Mouse (Mus musculus) thymus, postnatal 14 days (tissue): ENCODE results near the gene Nfxl1.
"Not testable (repeated sequence)": the region's sequence is repeated elsewhere in the genome, so short reads cannot be mapped to it uniquely, and the experiment has no call there.

Experiments
- DNase-seq: peaks from one replicate; pipeline ENCODE4 v3.0.0; 2021

Nfxl1 gene

GRCm38 (mm10) chr5:72559544-72560049 lies at the start of gene Nfxl1:
TSS of gene Nfxl1 (minus strand) at chr5:72559684.
- peak; percentile 96 for DNase-seq

- no peak for DNase-seq
Observed at GRCm38 (mm10) chr5:72603138-72603537, 43.7 kb upstream of the Nfxl1 start.

GRCm38 (mm10) chr5:72601006-72601405 lies 41.5 kb upstream of the Nfxl1 start:
- DNase-seq, result peak; percentile 67

GRCm38 (mm10) chr5:72587192-72587681 lies 27.8 kb upstream of the Nfxl1 start, which contains the start of gene Gm5868:
TSS of gene Gm5868 (minus strand) at chr5:72587551.
- DNase-seq, result no peak

- not testable (repeated sequence) for DNase-seq
Observed at GRCm38 (mm10) chr5:72586667-72587191, 27.2 kb upstream of the Nfxl1 start.

- peak; percentile 35 for DNase-seq
Observed at GRCm38 (mm10) chr5:72586122-72586521, 26.6 kb upstream of the Nfxl1 start.

- DNase-seq, result not testable (repeated sequence)
Observed at GRCm38 (mm10) chr5:72580970-72581332, 21.5 kb upstream of the Nfxl1 start, which contains the start of gene Zar1. TSS of gene Zar1 (minus strand) at chr5:72581254.

- DNase-seq, result peak; percentile 12
Observed at GRCm38 (mm10) chr5:72580088-72580969, 20.8 kb upstream of the Nfxl1 start.

- DNase-seq, result not testable (repeated sequence)
Observed at GRCm38 (mm10) chr5:72579599-72579998, 20.1 kb upstream of the Nfxl1 start.

GRCm38 (mm10) chr5:72565621-72566020 lies 6.1 kb upstream of the Nfxl1 start:
- no peak for DNase-seq

GRCm38 (mm10) chr5:72563183-72563582 lies 3.7 kb upstream of the Nfxl1 start:
- not testable (repeated sequence) for DNase-seq

GRCm38 (mm10) chr5:72560976-72561628 lies 1.6 kb upstream of the Nfxl1 start:
- no peak for DNase-seq

- peak; percentile 70 for DNase-seq
Observed at GRCm38 (mm10) chr5:72558716-72559526, 563 bp downstream of the Nfxl1 start.

- no peak for DNase-seq
Observed at GRCm38 (mm10) chr5:72556245-72556644, 3.2 kb downstream of the Nfxl1 start.

GRCm38 (mm10) chr5:72551209-72551608 lies 8.3 kb downstream of the Nfxl1 start:
- no peak for DNase-seq

GRCm38 (mm10) chr5:72528896-72529295 lies 30.6 kb downstream of the Nfxl1 start:
- no peak for DNase-seq

GRCm38 (mm10) chr5:72513808-72514207 lies 45.7 kb downstream of the Nfxl1 start:
- DNase-seq, result no peak

GRCm38 (mm10) chr5:72505740-72506139 lies 53.7 kb downstream of the Nfxl1 start:
- no peak for DNase-seq

- DNase-seq, result no peak
Observed at GRCm38 (mm10) chr5:72503531-72504523, 55.7 kb downstream of the Nfxl1 start, which contains the start of gene Corin. TSS of gene Corin (minus strand) at chr5:72504473.

GRCm38 (mm10) chr5:72502778-72503177 lies 56.7 kb downstream of the Nfxl1 start:
- no peak for DNase-seq

GRCm38 (mm10) chr5:72501763-72502162 lies 57.7 kb downstream of the Nfxl1 start:
- no peak for DNase-seq
